Mouse (Mus musculus): Measurements from ENCODE around the gene Tiam1.

Tiam1 gene

GRCm38 (mm10) chr16:90003556-90003955 is 140.0 kb downstream of the Tiam1 start:
- no peak for DNase-seq (ENCODE audit: low spot score in 2 of 2)

GRCm38 (mm10) chr16:89995155-89995554 is 148.4 kb downstream of the Tiam1 start:
- DNase-seq (ENCODE audit: low spot score in 2 of 2) = no peak

GRCm38 (mm10) chr16:89993991-89994825 is 149.4 kb downstream of the Tiam1 start:
- no peak for DNase-seq (ENCODE audit: low spot score in 2 of 2)

DNA sequence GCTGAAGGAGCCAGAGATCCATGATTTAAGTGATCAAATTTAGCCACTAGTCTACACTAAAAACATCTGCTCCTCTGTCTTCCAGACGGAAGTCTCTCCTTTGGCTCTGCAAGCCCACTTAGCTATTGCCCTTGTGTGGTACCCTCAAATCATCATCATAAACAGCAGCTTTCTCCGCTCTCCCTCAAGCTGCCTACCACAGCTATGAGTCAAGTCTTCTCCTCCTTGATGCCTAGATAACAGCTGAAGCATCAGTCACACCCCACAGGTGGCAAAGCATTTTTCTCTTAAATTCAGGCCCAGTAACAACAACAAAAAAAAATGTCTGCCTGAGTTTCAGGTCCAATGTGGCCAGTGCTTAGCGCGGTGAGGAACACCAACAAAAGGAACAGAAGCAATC is 150.1 kb downstream of the Tiam1 start:
- DNase-seq (ENCODE audit: low spot score in 2 of 2) = no peak

GRCm38 (mm10) chr16:89991701-89992152 is 151.8 kb downstream of the Tiam1 start:
- DNase-seq (ENCODE audit: low spot score in 2 of 2) = no peak

DNA sequence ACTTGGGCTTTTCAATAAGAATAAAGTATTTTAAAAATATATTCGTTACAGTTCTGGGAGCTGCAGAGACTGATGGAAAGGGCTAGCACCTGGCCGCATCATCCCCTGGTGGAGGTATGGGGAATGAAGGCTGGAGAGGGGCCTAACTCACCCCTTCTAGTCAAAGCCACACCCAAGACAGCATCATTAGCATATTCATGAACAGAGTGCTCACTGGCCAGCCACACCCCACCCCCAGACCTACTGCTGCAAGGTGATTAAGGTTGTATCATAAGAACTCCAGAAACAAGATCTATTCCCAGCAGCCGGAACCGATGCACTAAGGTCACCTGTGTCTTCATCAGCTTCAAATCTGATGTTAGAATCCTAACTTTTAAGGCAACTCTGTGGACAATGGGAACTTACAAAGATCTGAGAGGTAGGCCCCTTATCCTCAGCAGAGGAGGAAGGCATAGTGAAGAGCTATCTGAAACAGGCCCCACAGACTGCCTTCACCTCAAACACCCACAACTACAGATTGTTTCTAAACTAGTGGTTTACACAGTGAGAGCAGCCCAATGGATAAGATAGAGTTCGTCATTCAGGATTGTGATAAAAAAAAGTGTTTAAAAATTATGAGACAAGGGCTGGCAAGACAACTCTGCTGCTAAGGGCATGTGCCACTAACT is 153.1 kb downstream of the Tiam1 start:
- DNase-seq (ENCODE audit: low spot score in 2 of 2) = no peak

- DNase-seq (ENCODE audit: low spot score in 2 of 2) = no peak
Observed at GRCm38 (mm10) chr16:89989816-89990215, 153.8 kb downstream of the Tiam1 start.

DNA sequence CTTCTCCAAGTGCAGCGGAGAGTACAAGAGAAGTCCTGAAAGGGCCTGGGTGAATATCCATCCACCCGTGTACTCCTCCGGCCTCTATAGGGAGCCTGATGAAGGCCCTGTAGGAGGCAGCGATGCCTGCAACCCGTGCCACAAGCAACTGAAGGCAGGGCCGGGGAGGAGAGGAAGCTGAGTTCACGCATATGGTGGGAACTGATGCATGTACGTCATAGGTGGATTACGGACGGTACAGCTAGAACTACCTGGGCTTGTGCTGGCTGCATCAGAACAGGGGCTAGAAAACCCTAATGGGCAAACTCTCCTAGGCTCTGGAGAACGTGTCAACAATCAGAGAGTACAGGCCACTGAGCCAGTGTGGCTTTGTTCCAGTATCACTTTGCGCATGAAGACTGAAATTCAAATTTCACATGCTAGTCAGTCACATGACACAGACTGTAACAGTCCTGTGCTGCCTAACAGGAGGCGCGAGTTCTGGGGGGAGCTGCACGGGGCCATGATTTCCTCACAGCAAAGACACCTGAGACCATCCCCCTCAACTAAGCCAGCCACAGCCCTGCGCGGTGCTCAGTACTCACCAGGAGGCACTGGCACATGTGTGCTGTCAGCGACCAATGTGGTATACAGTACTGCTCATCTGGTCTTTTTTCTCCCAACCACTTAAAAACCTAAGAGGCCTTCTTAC is 156.8 kb downstream of the Tiam1 start:
- no peak for DNase-seq (ENCODE audit: low spot score in 2 of 2)

DNA sequence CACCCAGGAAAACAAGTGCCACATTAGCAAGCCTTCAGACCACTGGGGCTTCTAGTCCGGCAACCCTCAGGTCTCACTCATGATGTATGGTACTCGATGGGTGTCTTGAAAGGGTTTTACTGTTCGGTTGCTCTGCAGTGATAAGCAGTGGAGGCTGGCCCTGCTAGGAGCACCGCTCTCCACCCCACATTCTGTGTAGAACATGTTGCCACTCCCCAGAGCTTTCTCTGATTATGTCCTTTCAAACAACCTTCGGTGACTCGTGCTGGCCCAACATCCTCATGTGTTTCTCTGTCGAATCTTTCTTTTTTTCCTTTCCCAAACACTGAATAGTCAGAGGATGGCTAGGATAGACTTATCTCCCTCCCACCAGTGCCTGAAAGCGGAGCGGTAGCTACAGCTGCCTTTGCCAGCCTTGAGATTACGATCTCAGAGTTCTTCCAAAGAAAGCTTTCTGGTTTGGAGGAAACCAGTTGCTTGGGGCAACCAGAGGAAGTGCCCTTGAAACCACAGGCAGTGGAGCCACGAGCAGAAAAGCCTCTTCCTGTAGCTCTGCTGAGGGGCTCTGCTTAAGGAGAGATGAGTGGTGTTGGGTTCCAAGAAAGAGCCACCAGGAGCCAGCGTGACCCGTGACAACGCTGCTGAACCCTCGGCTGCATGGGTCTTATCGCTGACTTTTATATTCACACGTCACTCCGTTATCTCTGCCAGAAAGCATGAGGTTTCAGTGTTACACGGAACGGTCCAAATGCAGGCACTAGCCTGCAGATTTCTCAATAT is 157.7 kb downstream of the Tiam1 start:
- DNase-seq (ENCODE audit: low spot score in 2 of 2) = peak in 1 of 2 experiments; percentile 22

DNA sequence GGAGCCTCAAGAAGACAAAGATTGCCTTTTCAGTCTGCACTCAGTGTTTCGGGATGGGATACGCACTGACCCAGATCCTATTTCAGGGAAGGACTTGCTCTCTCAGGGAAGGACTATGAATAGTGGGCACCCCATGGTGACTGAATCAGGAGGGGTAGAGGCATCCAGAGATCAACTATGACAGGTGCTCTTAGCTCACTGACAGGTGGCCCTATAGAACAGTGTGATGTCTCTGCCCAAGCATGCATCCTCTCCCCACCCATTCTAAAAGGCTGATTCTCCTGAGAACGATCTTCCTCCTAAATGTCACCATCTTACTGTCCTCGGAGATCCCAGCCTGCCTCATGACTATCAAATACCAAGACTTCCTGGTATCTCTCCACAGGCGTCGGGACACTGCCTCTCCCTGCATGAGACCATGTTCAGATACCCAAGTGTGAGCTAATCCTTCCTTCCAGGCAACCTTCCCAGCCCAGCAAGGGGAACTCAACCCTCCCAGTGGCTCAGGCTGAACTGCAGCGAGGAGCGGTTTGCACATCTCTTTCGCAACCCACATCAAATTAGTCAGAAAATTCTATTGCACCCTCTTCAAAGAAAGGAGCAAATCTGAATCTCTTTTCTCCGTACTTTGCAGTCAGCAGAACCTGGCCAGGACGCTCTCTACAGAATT is 163.4 kb downstream of the Tiam1 start:
- DNase-seq (ENCODE audit: low spot score in 2 of 2) = no peak

- DNase-seq (ENCODE audit: low spot score in 2 of 2) = no peak
Observed at GRCm38 (mm10) chr16:89975441-89975840, 168.1 kb downstream of the Tiam1 start.

DNA sequence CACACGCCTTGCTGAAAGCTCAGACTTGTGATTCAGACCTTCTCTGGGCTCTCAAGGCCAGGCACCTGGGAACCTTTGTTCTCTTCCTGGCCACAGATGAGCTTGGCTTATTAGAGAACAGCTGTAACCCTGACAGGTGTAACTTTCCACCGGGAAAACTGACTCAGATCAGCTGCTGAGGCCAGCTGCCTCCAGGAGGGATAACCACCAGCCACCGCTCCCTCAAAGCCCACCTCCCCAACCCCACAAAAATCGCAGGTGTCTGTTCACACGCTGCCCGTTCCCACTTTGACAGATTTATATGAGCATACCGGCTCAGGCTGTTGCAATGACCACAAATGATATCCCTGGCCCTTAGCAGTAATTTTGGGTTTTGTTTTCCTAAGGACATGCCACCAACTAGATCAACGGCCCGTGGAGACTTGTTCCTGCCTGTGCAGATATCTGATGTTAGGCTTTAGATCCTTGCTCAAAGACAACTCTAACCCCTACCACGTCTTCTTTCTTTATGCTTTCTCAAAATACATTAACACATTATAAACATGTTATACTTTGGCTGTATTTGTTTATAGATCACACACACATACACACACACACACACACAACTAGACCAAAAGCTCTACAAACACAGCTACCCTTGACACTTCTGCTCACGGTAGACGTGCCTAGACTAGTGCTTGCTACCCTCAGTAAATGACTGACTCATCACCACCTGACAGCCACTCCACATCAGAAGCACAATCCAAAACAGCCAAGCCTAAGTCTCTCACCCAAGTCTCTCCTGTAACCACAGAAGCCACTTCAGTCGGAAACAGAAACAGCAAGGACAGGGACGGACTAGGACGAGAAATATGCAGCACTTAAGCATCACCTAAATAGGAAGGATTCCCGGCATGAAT is 169.5 kb downstream of the Tiam1 start:
- DNase-seq (ENCODE audit: low spot score in 2 of 2) = no peak

- peak; percentile 30 to 42 for DNase-seq (ENCODE audit: low spot score in 2 of 2)
Observed at GRCm38 (mm10) chr16:89972854-89973487, 170.6 kb downstream of the Tiam1 start.

- no peak for DNase-seq (ENCODE audit: low spot score in 2 of 2)
Observed at GRCm38 (mm10) chr16:89972018-89972417, 171.6 kb downstream of the Tiam1 start.

- peak; percentile 47 to 66 for DNase-seq (ENCODE audit: low spot score in 2 of 2)
Observed at GRCm38 (mm10) chr16:89968058-89968457, 175.5 kb downstream of the Tiam1 start.

GRCm38 (mm10) chr16:89962876-89963275 is 180.7 kb downstream of the Tiam1 start:
- DNase-seq (ENCODE audit: low spot score in 2 of 2) = no peak

GRCm38 (mm10) chr16:89960904-89961303 is 182.7 kb downstream of the Tiam1 start:
- DNase-seq (ENCODE audit: low spot score in 2 of 2) = peak in 1 of 2 experiments; percentile 42

DNA sequence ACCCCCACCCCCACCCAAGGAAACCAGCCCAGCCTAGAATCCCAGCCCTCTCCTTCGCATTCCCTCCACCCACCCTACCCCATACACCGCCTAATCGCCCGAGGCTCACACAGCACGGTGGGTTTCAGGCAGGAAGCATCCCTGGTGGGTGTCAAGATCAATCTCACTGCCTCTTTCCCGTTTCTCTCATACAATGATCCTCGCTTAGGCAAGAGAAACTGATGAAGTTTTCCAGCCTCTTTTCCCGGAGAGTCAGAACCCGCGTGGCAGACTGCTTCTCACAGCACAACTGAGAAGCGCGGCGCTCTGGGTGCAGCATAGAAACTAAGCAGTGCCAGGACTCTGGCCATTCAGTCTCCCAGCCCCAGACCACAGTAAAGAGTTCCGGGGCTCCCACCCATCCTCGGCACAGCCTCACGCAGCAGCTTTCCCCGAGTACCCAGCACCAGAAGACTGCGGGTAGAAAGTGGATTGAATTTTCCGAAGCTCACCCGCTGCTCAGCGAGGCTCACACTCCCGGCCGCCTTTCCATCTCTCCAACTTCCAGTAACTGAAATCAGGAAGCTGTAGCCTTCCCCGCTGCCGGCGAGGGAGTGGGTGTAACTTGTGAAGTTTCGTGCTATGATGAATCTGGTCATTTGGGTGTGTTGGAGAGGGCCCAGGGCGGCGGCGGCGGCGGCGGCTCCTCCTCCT is 183.2 kb downstream of the Tiam1 start:
- peak; percentile 77 to 78 for DNase-seq (ENCODE audit: low spot score in 2 of 2)

- DNase-seq (ENCODE audit: low spot score in 2 of 2) = no peak
Observed at GRCm38 (mm10) chr16:89958982-89959381, 184.6 kb downstream of the Tiam1 start.
